Mouse (Mus musculus) E14TG2a.4 (cell line): ENCODE measurements around the gene Lmx1b.

Source experiments
- CTCF ChIP-seq: conservative IDR thresholded peaks from 2 replicates; pipeline ENCODE4 v1.5.1; 2014; ENCODE audit warnings: low read length
- NANOG ChIP-seq: IDR thresholded peaks from 2 replicates; pipeline ENCODE4 v1.6.1; 2014; ENCODE audit warnings: borderline replicate concordance, low read length, mixed read lengths
- POU5F1 ChIP-seq: IDR thresholded peaks from 2 replicates; pipeline ENCODE4 v1.6.1; 2014; ENCODE audit warnings: low read length, borderline replicate concordance

GRCm38 (mm10) chr2:33649371-33649770 is 9.1 kb upstream of the Lmx1b start:
- TF ChIP-seq CTCF, result no peak
- TF ChIP-seq POU5F1, result no peak
- no peak for TF ChIP-seq NANOG
